Mouse (Mus musculus) hindbrain, embryonic 10.5 days (tissue): Measurements from ENCODE around the gene Camta1. TPM values are rescaled to one million over a fixed set of nuclear protein-coding genes. Genes with fewer than 3 reads are reported as not detected.

Source experiments
- DNase-seq: peaks from one replicate; pipeline ENCODE4 v3.0.0-alpha.2; 2017; ENCODE audit warnings: low spot score
- H3K27ac ChIP-seq: fragments of 300-500 bp; sonication (generic); 2 replicates; pipeline ENCODE4 v1.5.1; 2016; ENCODE audit warnings: mild to moderate bottlenecking, moderate library complexity
- H3K27me3 ChIP-seq: fragments of 300-500 bp; sonication (generic); 2 replicates; pipeline ENCODE4 v1.6.1; 2016; ENCODE audit warnings: mild to moderate bottlenecking; ENCODE audit not compliant: poor library complexity, insufficient read depth, severe bottlenecking
- H3K36me3 ChIP-seq: fragments of 300-500 bp; sonication (generic); 2 replicates; pipeline ENCODE4 v1.6.1; 2016; ENCODE audit warnings: mild to moderate bottlenecking, moderate library complexity
- H3K4me1 ChIP-seq: fragments of 300-500 bp; sonication (generic); replicated peaks from 2 replicates; pipeline ENCODE4 v1.6.1; 2016; ENCODE audit warnings: mild to moderate bottlenecking
- H3K4me3 ChIP-seq: fragments of 300-500 bp; sonication (generic); 2 replicates; pipeline ENCODE4 v1.5.1; 2016; ENCODE audit warnings: mild to moderate bottlenecking, moderate library complexity
- H3K9me3 ChIP-seq: fragments of 300-500 bp; sonication (generic); 2 replicates; pipeline ENCODE4 v1.6.1; 2016; ENCODE audit warnings: mild to moderate bottlenecking, moderate library complexity
- WGBS: fragments of 180-500 bp; shearing (Covaris S2); methylation state at CpG from one replicate; pipeline ENCODE4 v1.1.7; 2016; 5-methylcytosine and 5-hydroxymethylcytosine counted together
- polyA plus RNA-seq: library from polyadenylated mRNA; unstranded; fragments of >200 nt; fragmentation: Nextera tagmentation; extraction: Ambion mirVana; gene quantifications from 2 replicates; pipeline ENCODE4 v1.2.1, GENCODE M21; 2016

Camta1 gene
- polyA plus RNA-seq, 1 experiment from 2014 or later: 140 TPM

GRCm38 (mm10) chr4:151215179-151215578 lies 646.5 kb downstream of the Camta1 start:
- Histone ChIP-seq H3K9me3 (no peaks in the 10 kb centered on the region), H3K4me1 (peaks cover 13% of the 10 kb centered on the region; the same call in 1 of the 2 replicates), H3K4me3 (no peak overlapping the region), H3K36me3 (no peaks in the 10 kb centered on the region), H3K27me3 (no peaks in the 10 kb centered on the region), H3K27ac (no peak overlapping the region)
- no peak for DNase-seq
- WGBS: 58% methylated on average over 1 of the region's 1 CpGs

GRCm38 (mm10) chr4:151213475-151213874 lies 648.2 kb downstream of the Camta1 start:
- Histone ChIP-seq H3K27ac (no peak overlapping the region), H3K4me1 (peaks cover 14% of the 10 kb centered on the region; the same call in 1 of the 2 replicates), H3K9me3 (no peaks in the 10 kb centered on the region), H3K36me3 (no peaks in the 10 kb centered on the region), H3K27me3 (no peaks in the 10 kb centered on the region), H3K4me3 (no peak overlapping the region)
- DNase-seq: no peak
- 77% methylated on average over 11 of the region's 11 CpGs for WGBS

- 93% methylated on average over 6 of the region's 6 CpGs for WGBS
- Histone ChIP-seq H3K27me3 (no peaks in the 10 kb centered on the region), H3K36me3 (no peaks in the 10 kb centered on the region), H3K4me3 (no peak overlapping the region), H3K27ac (no peak overlapping the region), H3K4me1 (peaks cover 19% of the 10 kb centered on the region; the same call in 1 of the 2 replicates), H3K9me3 (no peaks in the 10 kb centered on the region)
- DNase-seq: no peak
These were observed 649.7 kb downstream of the Camta1 start for GRCm38 (mm10) chr4:151211992-151212391.

- H3K4me3 ChIP-seq: no peak overlapping the region
- no peaks in the 10 kb centered on the region for H3K36me3 ChIP-seq
- DNase-seq: no peak
- H3K27me3 ChIP-seq: no peaks in the 10 kb centered on the region
- no peak overlapping the region for H3K27ac ChIP-seq
- peaks cover 11% of the 10 kb centered on the region; the same call in 1 of the 2 replicates for H3K4me1 ChIP-seq
- 88% methylated on average over 7 of the region's 7 CpGs for WGBS
- no peaks in the 10 kb centered on the region for H3K9me3 ChIP-seq
These were observed 654.1 kb downstream of the Camta1 start for GRCm38 (mm10) chr4:151207566-151207965.

GRCm38 (mm10) chr4:151202891-151203290 lies 658.8 kb downstream of the Camta1 start:
- H3K27me3 ChIP-seq: no peaks in the 10 kb centered on the region
- no peak overlapping the region for H3K4me3 ChIP-seq
- 81% methylated on average over 6 of the region's 6 CpGs for WGBS
- no peaks in the 10 kb centered on the region for H3K4me1 ChIP-seq
- no peak for DNase-seq
- H3K27ac ChIP-seq: no peak overlapping the region
- H3K36me3 ChIP-seq: no peaks in the 10 kb centered on the region
- no peaks in the 10 kb centered on the region for H3K9me3 ChIP-seq

GRCm38 (mm10) chr4:151200316-151200715 lies 661.4 kb downstream of the Camta1 start:
- Histone ChIP-seq H3K27me3 (peaks cover 2% of the 10 kb centered on the region; the same call in 1 of the 2 replicates), H3K36me3 (no peaks in the 10 kb centered on the region), H3K4me3 (no peak overlapping the region), H3K4me1 (peaks cover 4% of the 10 kb centered on the region), H3K27ac (no peak overlapping the region), H3K9me3 (no peaks in the 10 kb centered on the region)
- 86% methylated on average over 9 of the region's 9 CpGs for WGBS
- DNase-seq: no peak

- no peak overlapping the region for H3K4me3 ChIP-seq
These were observed 666.5 kb downstream of the Camta1 start for GRCm38 (mm10) chr4:151195126-151195525.

GRCm38 (mm10) chr4:151194715-151195097 lies 667.0 kb downstream of the Camta1 start:
- H3K27ac ChIP-seq: no peak overlapping the region

More at GRCm38 (mm10) chr4:151195126-151195525, 666.5 kb downstream of the Camta1 start:
- H3K9me3 ChIP-seq: no peaks in the 10 kb centered on the region
- 41% methylated on average over 10 of the region's 10 CpGs for WGBS
- no peak overlapping the region for H3K27ac ChIP-seq
- DNase-seq: no peak
- H3K36me3 ChIP-seq: no peaks in the 10 kb centered on the region
- peaks cover 4% of the 10 kb centered on the region; the same call in 1 of the 2 replicates for H3K27me3 ChIP-seq
- peaks cover 21% of the 10 kb centered on the region for H3K4me1 ChIP-seq

GRCm38 (mm10) chr4:151194030-151194714 lies 667.5 kb downstream of the Camta1 start:
- DNase-seq: peak; percentile 19
- Histone ChIP-seq H3K27me3 (peaks cover 4% of the 10 kb centered on the region; the same call in 1 of the 2 replicates), H3K4me1 (peaks cover 21% of the 10 kb centered on the region), H3K9me3 (no peaks in the 10 kb centered on the region), H3K4me3 (no peak overlapping the region), H3K27ac (0 out of 2 replicates have a peak overlapping the region, but pooled peaks have one; percentile 29), H3K36me3 (no peaks in the 10 kb centered on the region)
- WGBS: 33% methylated on average over 11 of the region's 11 CpGs

More at GRCm38 (mm10) chr4:151194715-151195097, 667.0 kb downstream of the Camta1 start:
- no peak overlapping the region for H3K4me3 ChIP-seq
- no peaks in the 10 kb centered on the region for H3K9me3 ChIP-seq
- WGBS: 33% methylated on average over 4 of the region's 4 CpGs
- peaks cover 21% of the 10 kb centered on the region for H3K4me1 ChIP-seq
- DNase-seq: no peak
- no peaks in the 10 kb centered on the region for H3K36me3 ChIP-seq
- H3K27me3 ChIP-seq: peaks cover 4% of the 10 kb centered on the region; the same call in 1 of the 2 replicates

- Histone ChIP-seq H3K9me3 (no peaks in the 10 kb centered on the region), H3K36me3 (no peaks in the 10 kb centered on the region), H3K4me3 (no peak overlapping the region), H3K27ac (no peak overlapping the region), H3K27me3 (no peaks in the 10 kb centered on the region), H3K4me1 (no peaks in the 10 kb centered on the region)
- DNase-seq: peak; percentile 71
- 13% methylated on average over 8 of the region's 8 CpGs for WGBS
These were observed 675.2 kb downstream of the Camta1 start for GRCm38 (mm10) chr4:151186447-151186846.

GRCm38 (mm10) chr4:151185750-151186149 lies 675.9 kb downstream of the Camta1 start:
- H3K4me1 ChIP-seq: 0 out of 2 replicates have a peak, but pooled peaks cover 1% of the 10 kb centered on the region
- peak; percentile 35 for DNase-seq
- H3K27me3 ChIP-seq: no peaks in the 10 kb centered on the region
- no peak overlapping the region for H3K4me3 ChIP-seq
- H3K36me3 ChIP-seq: no peaks in the 10 kb centered on the region
- no peaks in the 10 kb centered on the region for H3K9me3 ChIP-seq
- WGBS: 22% methylated on average over 1 of the region's 1 CpGs
- H3K27ac ChIP-seq: no peak overlapping the region

- H3K4me3 ChIP-seq: no peak overlapping the region
- no peaks in the 10 kb centered on the region for H3K27me3 ChIP-seq
- 61% methylated on average over 7 of the region's 7 CpGs for WGBS
- H3K9me3 ChIP-seq: no peaks in the 10 kb centered on the region
- peaks cover 26% of the 10 kb centered on the region for H3K4me1 ChIP-seq
- H3K27ac ChIP-seq: no peak overlapping the region
- no peaks in the 10 kb centered on the region for H3K36me3 ChIP-seq
- no peak for DNase-seq
These were observed 681.2 kb downstream of the Camta1 start for GRCm38 (mm10) chr4:151180394-151180902.

- Histone ChIP-seq H3K4me1 (peaks cover 26% of the 10 kb centered on the region), H3K27me3 (no peaks in the 10 kb centered on the region), H3K9me3 (no peaks in the 10 kb centered on the region), H3K36me3 (no peaks in the 10 kb centered on the region), H3K4me3 (no peak overlapping the region), H3K27ac (no peak overlapping the region; the same call in 1 of the 2 replicates)
- no peak for DNase-seq
- WGBS: 54% methylated on average over 3 of the region's 3 CpGs
These were observed 682.0 kb downstream of the Camta1 start for GRCm38 (mm10) chr4:151179639-151180038.
